Mouse (Mus musculus) lung, postnatal 36 days (tissue): ENCODE measurements at regions not wholly inside any gene's neighbourhood (a gene's known extent, or its start where the extent isn't known, plus 50 kb on each side); places are given as distances from the start of the nearest gene placed in this dataset.
"Not testable (repeated sequence)": the region's sequence is repeated elsewhere in the genome, so short reads cannot be mapped to it uniquely, and the experiment has no call there.

Experiments used
- DNase-seq: peaks from one replicate; pipeline ENCODE4 v3.0.0; 2022; ENCODE audit warnings: mixed read lengths

- DNase-seq: peak; percentile 84
Measured at GRCm38 (mm10) chr12:69485652-69486651, 96.9 kb downstream of the Vcpkmt start.

DNA sequence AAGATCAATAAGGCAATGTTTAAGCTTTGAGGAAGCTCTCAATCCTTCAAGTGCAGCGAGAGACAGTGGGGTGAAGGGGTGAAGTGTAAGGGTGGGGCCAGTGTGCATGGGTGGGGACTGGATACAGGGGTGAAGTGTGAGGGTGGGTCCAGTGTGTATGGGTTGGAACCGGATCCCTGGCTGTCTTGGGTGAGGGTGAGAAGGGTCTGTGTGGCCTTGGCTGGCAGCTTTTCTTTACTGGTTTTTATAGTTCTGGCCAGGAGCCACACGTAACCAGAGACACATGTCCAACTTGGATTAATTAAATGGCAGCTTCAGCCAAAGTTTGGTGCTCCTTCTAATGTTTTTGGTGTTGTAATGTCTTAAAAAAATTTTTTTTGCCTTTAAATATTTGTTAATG, 101.4 kb downstream of the Vcpkmt start:
- DNase-seq: no peak

DNA sequence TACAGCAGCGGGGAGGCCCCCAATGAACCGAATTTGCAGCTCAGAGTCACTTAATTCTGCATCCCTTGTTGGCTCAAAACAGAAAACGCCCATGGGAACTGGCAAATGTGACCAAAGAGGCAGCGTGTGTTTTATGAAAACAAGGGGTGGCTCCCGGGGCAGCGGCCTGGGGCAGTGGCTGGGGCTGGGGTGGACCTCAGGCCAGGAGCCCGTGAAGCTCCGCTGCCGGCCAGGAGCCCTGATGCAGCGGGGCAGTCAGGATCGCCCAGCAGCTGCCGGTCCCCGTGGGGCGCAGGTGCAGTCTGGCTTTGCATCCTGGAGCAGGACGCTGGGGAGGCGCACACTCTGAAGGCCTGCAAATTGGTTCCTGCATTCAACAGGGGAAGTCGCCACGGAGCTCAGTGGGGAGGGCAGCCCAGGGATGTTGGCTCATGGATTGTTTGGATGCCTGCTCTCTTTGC, 104.4 kb upstream of the Gm9887 start:
- DNase-seq: peak; percentile 34

GRCm38 (mm10) chr12:69476131-69476530, 103.9 kb upstream of the Gm9887 start:
- no peak for DNase-seq

GRCm38 (mm10) chr12:69474916-69475661, 102.8 kb upstream of the Gm9887 start:
- peak; percentile 77 for DNase-seq

DNA sequence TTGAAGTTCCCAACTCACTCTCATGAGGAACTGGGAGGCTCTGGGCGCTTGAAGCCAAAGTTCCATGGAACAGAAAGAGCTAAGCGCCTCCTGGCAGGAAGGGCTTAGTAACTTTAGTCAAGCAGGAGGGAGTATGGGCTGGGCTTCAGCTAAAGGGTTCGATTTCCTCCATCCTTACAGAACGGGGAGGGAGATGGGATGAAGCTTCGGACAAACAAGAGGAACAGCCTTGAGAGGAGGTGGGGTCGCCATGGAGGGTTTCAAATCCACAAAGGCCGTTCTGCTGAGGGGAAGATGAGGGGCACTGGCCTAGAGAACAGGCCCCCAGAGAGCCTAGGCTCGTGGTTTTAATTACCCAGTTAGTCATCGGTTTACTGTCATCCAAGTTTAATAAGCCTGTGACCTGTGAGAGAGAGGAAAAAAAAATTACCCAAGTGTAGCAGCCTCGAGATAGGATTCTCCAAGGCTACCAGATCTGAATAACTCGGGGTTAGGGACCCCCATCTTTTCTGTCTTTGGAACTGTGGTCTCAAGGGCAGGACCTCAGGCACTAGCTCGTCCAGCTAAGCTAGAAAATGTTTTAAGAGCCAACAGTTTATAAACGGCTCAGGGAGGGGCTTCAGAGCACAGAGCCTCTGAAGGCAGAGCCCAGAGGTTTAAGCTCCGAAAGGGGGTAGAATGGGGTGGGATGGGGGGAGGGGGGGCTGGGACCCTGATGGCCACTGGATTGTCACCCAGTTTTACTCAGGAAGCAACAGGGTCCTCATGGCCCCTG, 102.1 kb upstream of the Gm9887 start:
- no peak for DNase-seq

GRCm38 (mm10) chr12:69473379-69474057, 101.3 kb upstream of the Gm9887 start:
- DNase-seq: no peak

DNA sequence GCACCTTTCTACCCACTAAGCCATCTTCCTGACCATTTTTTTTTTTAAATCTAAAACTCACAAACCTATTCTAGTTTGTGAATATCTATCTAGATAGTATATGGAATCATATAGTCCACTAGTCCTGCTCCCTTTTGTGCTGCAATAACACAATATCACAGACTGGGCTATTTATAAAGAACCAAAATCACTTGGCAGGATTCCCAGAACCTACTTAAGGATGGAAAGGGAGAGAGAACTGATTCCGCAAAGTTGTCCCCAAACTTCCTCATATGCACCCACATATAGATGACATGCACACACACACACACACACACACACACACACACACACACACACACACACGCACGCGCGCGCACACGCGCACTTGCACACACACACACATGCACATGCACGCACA, 100.7 kb upstream of the Gm9887 start:
- DNase-seq: peak; percentile 60

DNA sequence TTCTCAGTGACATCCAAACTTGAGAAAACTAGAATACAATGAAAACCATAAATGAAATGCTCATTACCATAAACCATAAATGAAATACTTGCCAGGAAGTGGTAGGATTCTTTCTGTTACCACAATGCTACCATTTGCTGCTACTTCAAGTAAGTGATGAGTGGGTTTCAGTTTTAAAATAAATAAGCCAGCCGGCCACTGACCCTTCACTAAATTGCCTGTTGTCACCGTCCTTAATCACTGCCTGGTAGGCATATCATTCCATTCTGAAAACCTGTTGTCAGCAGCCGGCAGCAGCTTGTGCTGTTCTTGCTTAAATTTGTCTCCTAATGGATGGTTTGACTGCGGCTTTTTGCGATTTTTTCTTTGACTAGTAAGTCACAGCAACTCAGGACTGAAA, 99.6 kb upstream of the Gm9887 start:
- DNase-seq: no peak

DNA sequence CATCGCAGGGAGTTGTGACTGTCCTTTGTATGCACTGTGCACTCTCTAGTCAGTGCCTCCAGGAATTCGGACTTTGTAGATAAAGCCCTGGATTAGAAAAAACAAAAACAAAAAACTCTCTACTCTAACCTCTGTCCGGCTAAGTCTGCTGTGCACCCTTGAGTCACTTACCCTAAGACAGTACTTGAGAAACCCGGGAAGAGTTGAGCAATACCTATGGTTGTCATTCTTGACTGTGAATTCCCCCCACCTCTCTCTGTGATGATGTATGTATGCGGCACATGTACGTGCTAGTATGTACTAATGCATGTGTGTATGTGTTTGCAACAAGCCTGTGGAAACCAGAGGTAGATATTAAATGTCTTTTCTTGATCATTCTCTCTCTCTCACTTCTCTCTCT, 96.7 kb upstream of the Gm9887 start:
- DNase-seq: no peak

DNA sequence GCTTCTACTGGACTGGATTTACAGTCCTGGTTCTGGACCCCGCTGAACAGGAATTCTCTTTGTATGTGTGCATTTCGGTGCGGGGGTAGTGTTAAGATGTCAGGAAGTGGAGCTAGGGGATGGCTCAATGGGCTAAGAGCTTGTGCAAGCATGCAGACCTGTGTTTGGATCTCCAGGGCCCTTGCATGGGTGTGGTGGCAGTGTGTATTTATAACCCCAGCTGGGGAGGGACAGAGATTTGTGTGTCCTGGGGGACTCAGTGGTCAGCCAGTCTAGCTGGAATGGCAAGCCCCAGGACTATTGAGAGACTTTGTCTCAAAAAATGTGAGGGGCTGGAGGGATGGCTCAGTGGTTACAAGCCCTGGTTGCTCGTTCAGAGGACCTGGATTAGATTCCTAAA, 95.1 kb upstream of the Gm9887 start:
- DNase-seq: no peak

GRCm38 (mm10) chr12:69464906-69465305, 92.6 kb upstream of the Gm9887 start:
- DNase-seq: no peak

DNA sequence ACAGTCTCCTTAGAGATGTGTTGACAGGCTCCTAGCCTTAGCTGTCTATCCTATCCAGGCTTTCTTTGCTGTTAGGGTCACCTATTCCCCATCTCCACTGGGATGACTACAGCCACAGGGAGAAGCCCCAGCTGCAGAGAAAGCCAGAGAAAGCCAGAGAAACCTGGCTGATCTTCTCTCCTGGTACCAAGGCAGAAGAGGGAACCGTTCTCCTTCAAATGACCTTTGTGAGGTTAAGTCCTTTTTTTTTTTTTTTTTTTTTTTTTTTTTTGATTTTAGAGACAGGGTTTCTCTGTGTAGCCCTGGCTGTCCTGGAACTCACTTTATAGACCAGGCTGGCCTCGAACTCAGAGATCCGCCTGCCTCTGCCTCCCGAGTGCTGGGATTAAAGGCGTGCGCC, 91.1 kb upstream of the Gm9887 start:
- not testable (repeated sequence) for DNase-seq

- DNase-seq: peak; percentile 86
Measured at GRCm38 (mm10) chr12:69461888-69462840, 89.9 kb upstream of the Gm9887 start.

DNA sequence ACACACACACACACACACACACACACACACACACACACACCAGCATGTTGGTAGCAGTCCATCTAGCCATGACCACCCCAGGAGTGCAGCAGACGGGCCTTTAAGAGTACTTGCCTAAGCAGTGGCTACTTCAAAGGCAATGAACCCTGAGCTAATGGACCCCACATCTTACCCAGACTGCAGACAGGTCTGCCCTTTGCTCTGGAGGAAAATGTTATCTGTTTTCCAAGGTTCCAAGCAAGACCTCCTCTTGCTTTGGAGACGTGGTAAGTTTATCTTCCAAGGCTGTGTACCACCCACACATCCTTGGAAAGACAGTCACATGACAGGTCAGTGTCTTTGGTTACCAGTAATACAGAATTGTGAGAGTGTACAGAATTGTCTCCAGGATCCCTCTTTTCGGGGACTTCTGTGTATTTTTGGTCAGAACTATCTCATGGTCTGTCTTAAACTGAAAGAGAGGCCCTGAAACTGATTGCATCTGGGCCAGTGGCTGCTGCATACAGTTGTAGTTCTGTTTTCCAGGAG, 88.4 kb upstream of the Gm9887 start:
- no peak for DNase-seq

DNA sequence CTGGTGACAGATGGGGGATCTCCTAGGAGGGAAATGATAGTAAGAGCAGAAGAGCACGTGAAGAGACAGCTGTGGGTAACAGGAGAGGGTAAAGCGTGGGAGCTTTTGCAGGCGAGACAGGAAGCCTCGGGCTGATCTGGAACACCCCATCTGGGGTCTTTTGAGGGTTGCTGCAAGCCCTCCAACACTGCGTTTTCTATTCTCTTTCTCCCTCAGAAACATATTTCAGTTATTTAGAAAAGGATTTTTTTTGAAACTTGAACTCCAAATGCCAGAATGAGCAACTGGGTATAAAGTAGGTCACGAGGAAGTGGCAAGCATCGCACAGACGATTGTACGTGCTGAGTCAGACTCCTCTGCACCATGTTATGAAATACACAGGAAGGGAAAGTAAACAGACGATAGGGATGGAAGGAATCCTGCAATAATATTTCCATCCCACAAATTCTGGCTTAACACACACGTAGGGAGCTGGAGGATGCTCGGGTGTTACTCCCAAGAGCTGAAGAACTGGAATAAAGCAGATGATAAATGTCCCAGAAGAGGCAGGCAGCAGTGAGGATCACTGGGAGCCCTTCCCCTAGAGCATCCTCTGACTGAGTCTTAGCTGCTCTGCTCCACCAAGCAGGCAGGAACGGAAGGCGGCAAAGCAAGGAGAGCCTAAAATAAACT, 86.0 kb upstream of the Gm9887 start:
- DNase-seq: peak; percentile 79

DNA sequence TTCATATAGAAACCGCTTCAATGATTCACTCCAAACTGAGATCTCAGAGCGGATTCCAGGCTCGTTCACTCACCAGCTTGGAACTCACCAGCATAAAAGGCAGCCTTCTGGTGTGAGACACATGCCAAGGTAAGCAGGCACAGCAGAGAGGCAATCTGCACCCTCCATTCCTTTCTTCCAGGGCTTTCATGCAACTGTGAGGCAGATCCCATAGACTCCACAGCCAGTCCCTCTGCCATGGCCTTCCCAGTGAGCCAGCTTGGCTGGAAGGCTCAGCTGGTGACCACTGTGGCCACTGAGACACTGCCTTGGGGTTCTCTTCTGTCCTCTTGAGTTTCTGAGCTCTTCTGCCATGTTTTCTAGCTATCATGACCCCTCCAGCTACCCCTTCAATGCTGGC, 84.5 kb upstream of the Gm9887 start:
- DNase-seq: no peak

DNA sequence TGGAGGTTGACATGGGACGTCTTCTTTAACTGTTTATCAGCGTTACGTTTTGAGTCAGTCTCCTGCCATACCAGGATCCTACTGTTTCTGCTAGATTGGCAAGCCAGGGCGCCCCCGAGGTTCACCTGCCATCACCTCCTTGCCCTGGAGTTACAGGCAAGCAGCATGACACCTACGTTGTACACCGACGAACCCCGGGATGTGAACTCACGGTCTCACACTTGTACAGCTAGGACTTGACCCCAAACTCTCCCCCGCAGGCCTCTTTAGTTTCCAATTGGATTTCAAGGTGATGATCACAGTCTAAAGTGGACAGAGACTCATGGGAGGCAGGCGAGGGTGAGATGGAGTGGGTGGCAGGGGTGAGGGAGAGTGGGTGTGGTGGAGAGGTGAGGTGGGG, 83.9 kb upstream of the Gm9887 start:
- DNase-seq: no peak

GRCm38 (mm10) chr12:69455566-69455965, 83.3 kb upstream of the Gm9887 start:
- peak; percentile 55 for DNase-seq

- peak; percentile 72 for DNase-seq
Measured at GRCm38 (mm10) chr12:69453544-69453943, 81.3 kb upstream of the Gm9887 start.
